Mouse (Mus musculus): ENCODE results near the gene Scrt2.

The Scrt2 gene

DNA sequence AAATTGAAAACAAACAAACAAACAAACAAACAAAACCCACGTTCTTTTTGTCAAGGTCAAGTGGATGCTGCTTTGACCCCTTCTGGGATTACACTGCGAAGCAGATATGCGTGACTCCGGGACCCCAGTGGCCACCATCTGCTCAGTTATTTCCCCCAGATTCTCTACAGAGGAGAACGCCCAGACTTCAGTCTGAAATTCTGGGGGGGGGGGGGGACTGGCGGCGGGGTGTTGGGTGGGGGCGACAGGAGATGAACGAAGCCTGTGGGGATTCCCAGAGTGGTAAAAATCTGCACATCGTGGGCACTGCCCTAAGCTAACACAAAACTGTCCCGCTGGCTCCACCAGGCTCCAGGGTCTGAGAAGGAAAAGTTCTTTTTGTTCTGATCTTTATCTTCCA lies 61.2 kb downstream of the Scrt2 start:
- no peak for DNase-seq (ENCODE audit: low spot score in 2 of 2)

DNA sequence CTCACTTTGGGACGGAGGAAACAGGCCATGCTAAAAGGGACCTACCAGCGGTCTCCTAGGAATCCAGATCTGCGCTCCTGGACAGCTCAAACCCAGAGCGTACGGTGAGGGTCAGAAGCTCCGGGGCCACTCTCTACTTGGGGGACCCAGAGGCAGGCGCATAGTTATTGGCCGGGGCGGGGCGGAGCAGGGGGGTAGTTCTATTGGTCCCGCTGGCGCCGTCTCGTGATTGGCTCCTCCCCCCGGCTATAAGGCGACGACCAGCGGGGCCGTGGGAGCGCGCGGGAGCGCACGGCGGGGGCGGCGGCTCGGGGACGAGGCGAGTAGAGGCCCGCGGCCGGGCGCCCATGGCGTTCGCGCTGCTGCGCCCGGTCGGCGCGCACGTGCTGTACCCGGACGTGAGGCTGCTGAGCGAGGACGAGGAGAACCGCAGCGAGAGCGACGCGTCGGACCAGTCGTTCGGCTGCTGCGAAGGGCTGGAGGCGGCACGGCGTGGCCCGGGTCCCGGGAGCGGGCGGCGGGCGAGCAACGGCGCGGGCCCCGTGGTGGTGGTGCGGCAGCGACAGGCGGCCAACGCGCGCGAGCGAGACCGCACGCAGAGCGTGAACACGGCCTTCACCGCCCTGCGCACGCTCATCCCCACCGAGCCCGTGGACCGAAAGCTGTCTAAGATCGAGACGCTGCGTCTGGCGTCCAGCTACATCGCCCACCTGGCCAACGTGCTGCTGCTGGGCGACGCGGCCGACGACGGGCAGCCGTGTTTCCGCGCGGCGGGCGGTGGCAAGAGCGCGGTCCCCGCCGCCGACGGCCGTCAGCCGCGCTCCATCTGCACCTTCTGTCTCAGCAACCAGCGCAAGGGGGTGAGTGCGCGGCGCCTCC lies 62.2 kb downstream of the Scrt2 start, which contains the start of gene Tcf15:
Gene Tcf15 (plus strand): TSS at position 283 of the 879 bp plus-strand sequence.
- no peak for DNase-seq (ENCODE audit: low spot score in 2 of 2)

DNA sequence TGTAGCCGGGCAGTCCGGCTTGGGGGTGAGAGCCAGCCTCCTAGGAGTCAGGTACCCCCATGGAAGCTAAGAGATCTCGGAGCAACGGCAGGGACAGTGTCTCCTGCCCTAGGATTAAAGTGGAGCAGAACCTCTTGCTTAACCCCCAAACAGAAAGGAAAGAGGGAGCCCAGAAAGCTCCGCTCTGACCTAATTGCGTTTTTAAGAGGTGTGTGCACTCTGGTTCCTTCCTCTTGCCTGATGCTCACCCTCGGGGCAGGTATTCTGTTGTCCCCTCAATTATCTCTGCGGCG lies 62.8 kb downstream of the Scrt2 start:
- no peak for DNase-seq (ENCODE audit: low spot score in 2 of 2)

DNA sequence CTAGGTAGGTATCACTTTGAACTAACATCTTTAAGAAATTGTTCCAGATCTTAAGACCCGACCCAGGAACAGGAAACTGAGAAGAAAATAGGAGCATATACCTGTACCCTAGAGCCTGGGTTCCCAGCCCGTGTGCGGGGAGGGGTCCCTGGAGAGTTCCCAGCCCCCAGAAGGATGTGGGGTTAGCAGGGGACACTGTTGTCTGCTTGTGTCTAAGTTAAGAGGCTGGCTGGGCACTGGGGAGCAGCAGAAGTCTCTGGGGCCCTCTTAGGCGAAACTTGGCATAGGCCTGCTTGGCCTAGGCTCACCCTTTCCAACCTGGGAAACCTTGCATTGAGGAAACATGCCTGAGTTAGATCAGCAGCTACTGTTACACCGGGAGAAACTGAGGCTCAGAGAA lies 63.2 kb downstream of the Scrt2 start:
- no peak for DNase-seq (ENCODE audit: low spot score in 2 of 2)
